Mouse (Mus musculus) small intestine, adult 2 months (tissue): ENCODE measurements around the gene Wwc2.

Experiments used
- CTCF ChIP-seq: fragments of 200-500 bp; IDR thresholded peaks from 2 replicates; pipeline ENCODE4 v1.5.1; 2012; ENCODE audit warnings: low read depth, mild to moderate bottlenecking, control low read depth, inconsistent platforms, low read length, moderate library complexity, mixed read lengths; ENCODE audit not compliant: insufficient replicate concordance, insufficient read length; ENCODE audit errors: extremely low read depth
- POLR2A ChIP-seq: fragments of 200-500 bp; IDR thresholded peaks from 2 replicates; pipeline ENCODE4 v1.6.1; 2012; ENCODE audit warnings: low read depth, mild to moderate bottlenecking, control low read depth, inconsistent platforms, low read length, moderate library complexity

- no peak for TF ChIP-seq CTCF
- TF ChIP-seq POLR2A, result no peak
Measured at GRCm38 (mm10) chr8:47922816-47923215, 67.9 kb downstream of the Wwc2 start.
